Mouse (Mus musculus): ENCODE measurements at regions not wholly inside any gene's neighbourhood (a gene's known extent, or its start where the extent isn't known, plus 50 kb on each side); places are given as distances from the start of the nearest gene placed in this dataset.

DNA sequence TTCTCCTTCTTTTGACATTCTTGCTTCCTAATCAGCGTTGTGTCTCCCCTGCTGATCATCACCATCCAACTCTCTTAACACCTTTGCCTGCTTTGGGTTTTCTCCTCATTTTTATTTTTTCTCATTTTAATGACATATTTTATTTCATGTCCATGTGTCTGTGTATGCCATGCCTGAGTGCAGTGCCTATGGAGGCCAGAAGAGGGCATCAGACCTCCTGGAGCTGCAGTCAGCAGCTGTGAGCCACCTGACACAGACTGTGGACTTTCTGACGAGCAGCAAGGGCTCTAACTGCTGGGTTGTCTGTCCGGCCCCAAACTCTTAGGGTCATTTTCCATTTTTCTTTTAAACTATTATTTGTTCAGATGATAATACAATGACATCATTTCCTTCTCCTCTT, 203.8 kb downstream of the Gm11011 start:
- TF ChIP-seq CTCF (IDR thresholded peaks at IDR 0.05; ENCODE audit: insufficient read depth, low read depth, low read length) = no peak
- TF ChIP-seq POLR2A (IDR thresholded peaks at IDR 0.05; ENCODE audit: insufficient read depth, low read depth, low read length) = no peak

Measured in olfactory bulb, adult 2 months (tissue).